Mouse (Mus musculus) bone marrow, adult 2 months (tissue): Measurements from ENCODE around the gene Ssrp1.

ENCODE experiments used
- CTCF ChIP-seq: fragments of 200-500 bp; IDR thresholded peaks from 2 replicates; pipeline ENCODE4 v1.5.1; 2011; ENCODE audit warnings: low read length, control low read depth; ENCODE audit not compliant: control insufficient read depth, insufficient read depth
- POLR2A ChIP-seq: fragments of 200-500 bp; IDR thresholded peaks from 2 replicates; pipeline ENCODE4 v1.6.1; 2011; ENCODE audit warnings: low read depth, mild to moderate bottlenecking, control low read depth, low read length, borderline replicate concordance; ENCODE audit not compliant: control insufficient read depth

- no peak for TF ChIP-seq CTCF
- TF ChIP-seq POLR2A: no peak
Observed at GRCm38 (mm10) chr2:85046222-85046621, 9.2 kb downstream of the Ssrp1 start.
